Mouse (Mus musculus): ENCODE results near the gene Ccs. TPM values are rescaled to one million over a fixed set of nuclear protein-coding genes. Genes with fewer than 3 reads are reported as not detected.
A peak's percentile ranks its signal among the peaks of the same experiment; 100 is the strongest.

The Ccs gene
- polyA plus RNA-seq, 1 experiment from 2014 or later: 41.4 TPM

- Histone ChIP-seq H3K4me3 (replicated peaks; ENCODE audit: low read length) (no peak overlapping the region), H3K27ac (no peak overlapping the region), H3K9me3 (ENCODE audit: control insufficient read depth, low read length) (no peaks in the 10 kb centered on the region), H3K4me2 (replicated peaks) (no peak overlapping the region), H3K27me3 (ENCODE audit: control insufficient read depth, insufficient read depth, low read length) (no peaks in the 10 kb centered on the region), H3K9ac (no peak overlapping the region), H3K4me1 (replicated peaks; ENCODE audit: control insufficient read depth, insufficient read depth, low read length) (no peaks in the 10 kb centered on the region), H3K36me3 (replicated peaks; ENCODE audit: control insufficient read depth, insufficient read depth) (peaks cover 13% of the 10 kb centered on the region)
- DNase-seq (ENCODE audit: low spot score) (no peak), ATAC-seq (ENCODE audit: low FRiP score) (no peak)
- 53% methylated on average over 6 of the region's 6 CpGs for WGBS
Measured at GRCm38 (mm10) chr19:4863048-4863447, 23.9 kb upstream of the Ccs start.

GRCm38 (mm10) chr19:4859081-4859480, 19.9 kb upstream of the Ccs start:
- no peaks in the 10 kb centered on the region for H3K9me3 ChIP-seq (ENCODE audit: control insufficient read depth, low read length)
- H3K36me3 ChIP-seq (replicated peaks; ENCODE audit: control insufficient read depth, insufficient read depth): peaks cover 20% of the 10 kb centered on the region
- ATAC-seq (ENCODE audit: low FRiP score) (no peak), DNase-seq (ENCODE audit: low spot score) (no peak)
- H3K4me3 ChIP-seq (replicated peaks; ENCODE audit: low read length): no peak overlapping the region
- no peak overlapping the region for H3K27ac ChIP-seq
- 78% methylated on average over 6 of the region's 6 CpGs for WGBS
- H3K4me2 ChIP-seq (replicated peaks): no peak overlapping the region
- H3K27me3 ChIP-seq (ENCODE audit: control insufficient read depth, insufficient read depth, low read length): no peaks in the 10 kb centered on the region
- peaks cover 7% of the 10 kb centered on the region; the same call in 1 of the 2 replicates for H3K4me1 ChIP-seq (replicated peaks; ENCODE audit: control insufficient read depth, insufficient read depth, low read length)
- H3K9ac ChIP-seq: no peak overlapping the region

GRCm38 (mm10) chr19:4855951-4856350, 16.8 kb upstream of the Ccs start:
- H3K27me3 ChIP-seq (ENCODE audit: control insufficient read depth, insufficient read depth, low read length): no peaks in the 10 kb centered on the region
- peak overlapping the region; percentile 59; the same call in 1 of the 2 replicates for H3K4me3 ChIP-seq (replicated peaks; ENCODE audit: low read length)
- H3K9ac ChIP-seq: no peak overlapping the region
- peak overlapping the region; percentile 66 for H3K4me2 ChIP-seq (replicated peaks)
- ATAC-seq (ENCODE audit: low FRiP score) (no peak), DNase-seq (ENCODE audit: low spot score) (no peak)
- H3K27ac ChIP-seq: no peak overlapping the region
- H3K4me1 ChIP-seq (replicated peaks; ENCODE audit: control insufficient read depth, insufficient read depth, low read length): peaks cover 7% of the 10 kb centered on the region; the same call in 1 of the 2 replicates
- no peaks in the 10 kb centered on the region for H3K9me3 ChIP-seq (ENCODE audit: control insufficient read depth, low read length)
- WGBS: 71% methylated on average over 4 of the region's 4 CpGs
- H3K36me3 ChIP-seq (replicated peaks; ENCODE audit: control insufficient read depth, insufficient read depth): peaks cover 20% of the 10 kb centered on the region

GRCm38 (mm10) chr19:4855470-4855820, 16.3 kb upstream of the Ccs start:
- no peak for DNase-seq (ENCODE audit: low spot score)
- no peaks in the 10 kb centered on the region for H3K9me3 ChIP-seq (ENCODE audit: control insufficient read depth, low read length)
- WGBS: 1% methylated on average over 14 of the region's 14 CpGs
- peak overlapping the region; percentile 71 for H3K9ac ChIP-seq
- H3K4me2 ChIP-seq (replicated peaks): peak overlapping the region; percentile 66
- no peaks in the 10 kb centered on the region for H3K27me3 ChIP-seq (ENCODE audit: control insufficient read depth, insufficient read depth, low read length)
- peaks cover 7% of the 10 kb centered on the region; the same call in 1 of the 2 replicates for H3K4me1 ChIP-seq (replicated peaks; ENCODE audit: control insufficient read depth, insufficient read depth, low read length)
- H3K4me3 ChIP-seq (replicated peaks; ENCODE audit: low read length): peak overlapping the region; percentile 59
- peaks cover 20% of the 10 kb centered on the region for H3K36me3 ChIP-seq (replicated peaks; ENCODE audit: control insufficient read depth, insufficient read depth)
- no peak for ATAC-seq (ENCODE audit: low FRiP score)
- no peak overlapping the region for H3K27ac ChIP-seq

GRCm38 (mm10) chr19:4854552-4855469, 15.7 kb upstream of the Ccs start, which contains the start of gene Ctsf:
Gene Ctsf (plus strand): TSS chr19:4855130.
- peak; percentile 84 for DNase-seq (ENCODE audit: low spot score)
- peak; percentile 92 for ATAC-seq (ENCODE audit: low FRiP score)
- peak within 1 kb of the TSS; percentile 66 for H3K4me2 ChIP-seq (replicated peaks)
- WGBS: 4% methylated on average over 45 of the region's 45 CpGs
- H3K9me3 ChIP-seq (ENCODE audit: control insufficient read depth, low read length): no peaks in the 10 kb centered on the region
- no peak within 1 kb of the TSS for H3K27ac ChIP-seq
- peak within 1 kb of the TSS; percentile 59 for H3K4me3 ChIP-seq (replicated peaks; ENCODE audit: low read length)
- peaks cover 17% of the 10 kb centered on the region for H3K36me3 ChIP-seq (replicated peaks; ENCODE audit: control insufficient read depth, insufficient read depth)
- peaks cover 7% of the 10 kb centered on the region; the same call in 1 of the 2 replicates for H3K4me1 ChIP-seq (replicated peaks; ENCODE audit: control insufficient read depth, insufficient read depth, low read length)
- peak within 1 kb of the TSS; percentile 71 for H3K9ac ChIP-seq
- H3K27me3 ChIP-seq (ENCODE audit: control insufficient read depth, insufficient read depth, low read length): no peaks in the 10 kb centered on the region

- no peak for ATAC-seq (ENCODE audit: low FRiP score)
- H3K9ac ChIP-seq: no peak overlapping the region
- no peak overlapping the region for H3K4me2 ChIP-seq (replicated peaks)
- H3K9me3 ChIP-seq (ENCODE audit: control insufficient read depth, low read length): no peaks in the 10 kb centered on the region
- no peak overlapping the region for H3K4me3 ChIP-seq (replicated peaks; ENCODE audit: low read length)
- WGBS: 43% methylated on average over 5 of the region's 5 CpGs
- H3K27me3 ChIP-seq (ENCODE audit: control insufficient read depth, insufficient read depth, low read length): no peaks in the 10 kb centered on the region
- H3K36me3 ChIP-seq (replicated peaks; ENCODE audit: control insufficient read depth, insufficient read depth): no peaks in the 10 kb centered on the region
- no peaks in the 10 kb centered on the region for H3K4me1 ChIP-seq (replicated peaks; ENCODE audit: control insufficient read depth, insufficient read depth, low read length)
- no peak for DNase-seq (ENCODE audit: low spot score)
- no peak overlapping the region for H3K27ac ChIP-seq
Measured at GRCm38 (mm10) chr19:4850281-4850680, 11.1 kb upstream of the Ccs start.

GRCm38 (mm10) chr19:4849800-4850199, 10.7 kb upstream of the Ccs start:
- WGBS: 49% methylated on average over 4 of the region's 4 CpGs
- Histone ChIP-seq H3K9ac (no peak overlapping the region), H3K4me2 (replicated peaks) (no peak overlapping the region), H3K36me3 (replicated peaks; ENCODE audit: control insufficient read depth, insufficient read depth) (no peaks in the 10 kb centered on the region), H3K4me3 (replicated peaks; ENCODE audit: low read length) (no peak overlapping the region), H3K27me3 (ENCODE audit: control insufficient read depth, insufficient read depth, low read length) (no peaks in the 10 kb centered on the region), H3K4me1 (replicated peaks; ENCODE audit: control insufficient read depth, insufficient read depth, low read length) (no peaks in the 10 kb centered on the region), H3K9me3 (ENCODE audit: control insufficient read depth, low read length) (no peaks in the 10 kb centered on the region), H3K27ac (no peak overlapping the region)
- ATAC-seq (ENCODE audit: low FRiP score) (no peak), DNase-seq (ENCODE audit: low spot score) (no peak)

- no peaks in the 10 kb centered on the region for H3K4me1 ChIP-seq (replicated peaks; ENCODE audit: control insufficient read depth, insufficient read depth, low read length)
Measured at GRCm38 (mm10) chr19:4847490-4847889, 8.4 kb upstream of the Ccs start.

GRCm38 (mm10) chr19:4845846-4846245, 6.7 kb upstream of the Ccs start:
- Histone ChIP-seq H3K9ac (no peak overlapping the region), H3K9me3 (ENCODE audit: control insufficient read depth, low read length) (no peaks in the 10 kb centered on the region), H3K4me2 (replicated peaks) (no peak overlapping the region), H3K27me3 (ENCODE audit: control insufficient read depth, insufficient read depth, low read length) (peaks cover 11% of the 10 kb centered on the region), H3K27ac (no peak overlapping the region), H3K4me3 (replicated peaks; ENCODE audit: low read length) (no peak overlapping the region), H3K36me3 (replicated peaks; ENCODE audit: control insufficient read depth, insufficient read depth) (no peaks in the 10 kb centered on the region), H3K4me1 (replicated peaks; ENCODE audit: control insufficient read depth, insufficient read depth, low read length) (no peaks in the 10 kb centered on the region)
- DNase-seq (ENCODE audit: low spot score): no peak
- 76% methylated on average over 2 of the region's 2 CpGs for WGBS
- no peak for ATAC-seq (ENCODE audit: low FRiP score)

More at GRCm38 (mm10) chr19:4847490-4847889, 8.4 kb upstream of the Ccs start:
- Histone ChIP-seq H3K9me3 (ENCODE audit: control insufficient read depth, low read length) (no peaks in the 10 kb centered on the region), H3K27me3 (ENCODE audit: control insufficient read depth, insufficient read depth, low read length) (no peaks in the 10 kb centered on the region; the same call in 1 of the 2 replicates), H3K36me3 (replicated peaks; ENCODE audit: control insufficient read depth, insufficient read depth) (no peaks in the 10 kb centered on the region), H3K9ac (no peak overlapping the region), H3K27ac (no peak overlapping the region), H3K4me2 (replicated peaks) (no peak overlapping the region), H3K4me3 (replicated peaks; ENCODE audit: low read length) (no peak overlapping the region)
- 45% methylated on average over 7 of the region's 7 CpGs for WGBS
- no peak for DNase-seq (ENCODE audit: low spot score)
- no peak for ATAC-seq (ENCODE audit: low FRiP score)

All from hindbrain, embryonic 14.5 days (tissue).